Mouse (Mus musculus) heart, postnatal 25 days (tissue): ENCODE measurements around the gene Egln2. TPM values are rescaled to one million over a fixed set of nuclear protein-coding genes. Genes with fewer than 3 reads are reported as not detected.

ENCODE experiments used
- DNase-seq: peaks from one replicate; pipeline ENCODE4 v3.0.0; 2022; ENCODE audit warnings: low spot score
- intact Hi-C: fragments of 180-260 bp; cut with DNase I; formaldehyde crosslinking; loops from one replicate; pipeline ENCODE4 v1.15.1; 2025
- total RNA-seq, 2 experiments: library from RNA; stranded (reverse); gene quantifications; 2 replicates each; pipeline ENCODE4 v1.2.3; 2021

The Egln2 gene
- total RNA-seq, 2 experiments from 2014 or later: 60.6 to 61.7 TPM

DNA sequence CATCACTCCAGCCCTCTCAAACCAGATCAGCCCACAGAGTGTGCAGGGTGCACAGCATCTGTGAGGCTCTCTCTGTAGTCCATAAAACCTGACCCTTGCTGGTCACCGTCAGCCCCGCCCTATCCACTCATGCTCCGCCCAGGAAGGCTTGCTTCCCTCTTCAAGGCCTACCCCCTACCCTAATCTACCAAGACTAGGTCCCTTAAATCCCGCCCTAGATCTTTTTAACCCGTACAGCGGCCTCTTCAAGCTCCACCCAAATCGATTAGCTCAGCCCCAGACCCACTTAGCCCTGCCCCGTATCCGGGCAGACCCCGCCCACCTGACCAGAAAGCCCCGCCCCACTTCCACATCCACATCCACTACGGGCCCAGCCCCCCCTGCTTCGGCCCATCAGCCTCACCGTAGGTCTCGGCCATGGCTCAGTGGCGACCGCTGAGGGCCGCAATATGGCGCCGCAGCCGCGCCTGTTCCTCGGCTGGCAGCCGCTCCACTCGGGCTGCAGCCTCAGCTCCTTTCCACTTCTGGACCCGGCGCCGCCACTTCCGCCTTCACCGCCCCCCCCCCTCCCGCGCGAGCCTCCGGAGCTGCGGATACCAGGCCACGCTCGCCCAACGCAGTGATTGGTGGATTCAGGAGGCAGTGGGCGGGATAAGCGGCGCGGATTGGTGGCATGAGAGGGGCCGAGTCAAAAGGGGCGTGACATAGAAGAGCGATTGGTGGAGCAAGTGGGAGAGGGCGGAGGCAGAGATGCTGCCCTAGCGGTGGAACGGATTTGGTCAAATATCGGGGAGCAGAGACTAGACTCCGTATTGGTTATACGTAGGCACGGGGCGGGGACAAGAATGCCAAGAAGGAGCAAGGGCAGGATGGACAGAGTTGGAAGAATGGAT lies 12.0 kb upstream of the Egln2 start, which contains the start of gene Rab4b:
Gene Rab4b, minus strand, starts transcription at position 573 of the 893 bp plus-strand sequence.
- peak; percentile 99 for DNase-seq
- intact Hi-C loops: no loop called here

- intact Hi-C loops: no loop called here
- no peak for DNase-seq
Measured at GRCm38 (mm10) chr7:27177942-27178323, 11.3 kb upstream of the Egln2 start.

GRCm38 (mm10) chr7:27174896-27175295 lies 8.3 kb upstream of the Egln2 start:
- no peak for DNase-seq
- intact Hi-C loops: no loop called here

- intact Hi-C loops: no loop called here
- DNase-seq: no peak
Measured at GRCm38 (mm10) chr7:27174496-27174895, 7.9 kb upstream of the Egln2 start.

DNA sequence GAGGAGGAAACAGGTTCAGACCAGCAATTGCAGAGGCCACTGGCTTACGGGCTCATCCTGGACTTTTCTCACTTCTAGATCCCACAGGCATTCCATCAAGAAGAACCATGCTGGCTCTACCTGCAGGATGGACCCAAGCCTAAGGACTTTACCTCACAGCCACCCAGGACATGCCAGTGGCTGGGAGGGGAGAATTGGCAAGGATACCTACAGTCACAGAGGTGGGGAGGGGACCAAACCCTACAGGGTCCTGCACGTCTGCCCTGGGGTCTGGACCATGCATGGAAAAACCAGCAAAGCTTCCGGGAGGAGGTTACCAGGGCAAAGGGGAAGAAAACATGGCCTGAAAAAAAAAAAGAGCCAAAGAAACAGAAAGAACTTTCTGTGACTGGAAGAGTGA lies 4.4 kb upstream of the Egln2 start:
- intact Hi-C loops: no loop called here
- no peak for DNase-seq

DNA sequence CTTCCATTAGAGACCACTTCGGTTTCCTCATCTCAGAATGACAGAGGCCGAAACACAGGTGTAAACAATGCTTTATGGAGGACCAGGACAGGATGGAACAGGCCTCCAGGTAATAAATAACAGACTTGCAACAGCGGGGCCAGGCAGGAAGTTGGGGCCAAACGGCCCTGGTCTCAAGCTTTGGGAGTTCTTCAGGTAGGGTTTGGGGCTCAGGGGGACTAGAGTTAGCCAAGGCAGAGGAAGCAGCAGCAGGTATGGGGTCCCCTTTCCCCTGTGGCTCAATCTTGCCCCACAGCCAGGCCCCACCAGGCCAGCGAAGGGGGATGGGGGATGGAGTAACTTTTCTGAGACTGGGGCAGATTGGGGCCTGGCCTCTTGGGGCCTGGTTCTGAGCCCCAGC lies 1.8 kb upstream of the Egln2 start:
- intact Hi-C loops: no loop called here
- DNase-seq: no peak

DNA sequence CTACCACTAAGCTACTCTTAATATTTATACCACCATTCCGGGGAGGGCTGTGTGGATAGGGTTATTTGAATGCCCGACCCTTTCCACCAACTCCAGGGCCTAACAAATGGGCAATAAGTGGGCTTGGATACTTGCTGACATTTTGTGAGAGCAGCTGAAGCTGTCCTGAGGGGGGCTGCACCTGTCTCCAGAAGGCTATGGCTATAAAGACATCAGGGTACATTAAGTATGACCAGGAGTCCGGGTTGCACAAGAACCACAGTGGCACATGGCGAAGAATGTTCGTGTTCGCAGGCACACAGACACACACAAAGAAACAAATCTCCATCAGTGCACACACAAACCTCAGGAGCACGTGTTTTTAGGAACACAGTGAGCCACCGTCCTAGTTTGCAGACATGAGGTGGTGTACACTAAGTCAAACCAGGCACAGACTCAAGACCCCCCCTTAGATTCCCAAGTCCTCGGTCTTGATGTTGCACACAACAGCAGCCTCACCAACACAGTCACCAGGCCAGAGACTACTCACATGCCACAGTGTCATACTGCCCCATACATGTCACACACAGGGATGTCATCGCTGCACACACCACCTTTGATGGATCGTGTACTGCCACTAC lies 983 bp upstream of the Egln2 start:
- DNase-seq: no peak
- intact Hi-C loops: no loop called here

GRCm38 (mm10) chr7:27166229-27166613 lies 381 bp downstream of the Egln2 start:
- intact Hi-C loops: no loop called here
- DNase-seq: peak; percentile 85

DNA sequence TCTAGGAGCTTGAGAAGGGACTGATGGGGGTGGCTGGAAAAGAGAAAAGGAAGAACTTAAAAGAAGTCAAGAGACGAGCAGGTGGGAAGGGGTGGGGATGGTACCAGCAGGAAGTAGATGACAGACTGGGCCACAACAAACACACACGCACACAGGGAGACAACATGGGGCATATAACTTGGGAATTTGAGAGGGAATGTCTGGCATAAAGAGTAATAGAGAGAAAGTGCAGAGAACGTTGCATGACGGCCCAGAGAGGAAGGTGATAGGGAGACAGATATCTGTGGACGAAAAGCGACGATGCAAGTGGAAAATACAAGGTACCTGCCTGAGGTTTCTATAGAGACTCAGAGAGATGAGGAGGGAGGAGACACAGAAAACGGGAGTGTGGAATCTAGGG lies 906 bp downstream of the Egln2 start:
- intact Hi-C loops: no loop called here
- DNase-seq: no peak

- no peak for DNase-seq
- intact Hi-C loops: no loop called here
Measured at GRCm38 (mm10) chr7:27165007-27165655, 1.5 kb downstream of the Egln2 start.

DNA sequence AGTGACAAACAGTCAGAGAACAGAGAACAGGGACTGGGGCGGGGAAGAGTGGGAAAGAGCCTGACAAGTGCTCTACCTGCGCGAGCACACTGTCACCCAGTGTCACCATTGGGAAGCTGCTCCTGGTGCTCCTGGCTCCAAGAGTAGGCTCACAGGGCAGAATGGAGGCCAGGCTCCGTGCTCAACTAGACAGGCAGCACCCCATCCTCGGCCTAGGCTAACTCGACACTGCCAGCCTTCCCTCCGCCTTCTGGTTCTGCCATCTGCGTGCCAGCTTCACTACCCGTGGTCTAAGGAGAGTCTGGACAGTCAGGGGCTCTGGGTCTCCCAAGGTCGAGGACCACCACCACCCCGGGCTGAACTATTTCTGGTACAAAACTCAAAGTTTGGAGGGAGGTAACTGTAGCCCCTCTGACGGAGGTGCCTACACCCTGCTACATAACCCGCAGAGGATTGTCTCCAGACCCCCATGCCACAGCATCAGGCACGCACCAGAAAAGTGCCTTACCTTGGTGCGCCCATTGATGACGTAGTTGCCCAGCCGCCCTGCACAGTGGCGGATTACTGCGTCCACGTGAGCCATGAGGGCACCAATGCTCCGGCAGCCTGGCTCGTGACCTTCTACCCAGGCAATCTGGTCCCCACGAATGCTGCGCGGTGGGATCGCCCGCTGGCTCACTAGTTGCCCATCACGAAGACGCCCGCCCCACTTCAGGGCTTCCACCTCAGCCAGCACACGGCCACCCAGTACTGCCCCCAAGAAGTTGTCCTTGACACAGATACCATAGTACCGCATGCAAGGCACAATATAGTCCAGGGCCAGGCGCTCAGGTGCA lies 2.3 kb downstream of the Egln2 start:
- intact Hi-C loops: no loop called here
- no peak for DNase-seq

- intact Hi-C loops: no loop called here
- DNase-seq: no peak
Measured at GRCm38 (mm10) chr7:27163450-27163805, 3.2 kb downstream of the Egln2 start.

GRCm38 (mm10) chr7:27162780-27163449 lies 3.7 kb downstream of the Egln2 start:
- intact Hi-C loops: no loop called here
- no peak for DNase-seq

- intact Hi-C loops: no loop called here
Measured at GRCm38 (mm10) chr7:27161744-27162143, 4.9 kb downstream of the Egln2 start.

GRCm38 (mm10) chr7:27160921-27161320 lies 5.7 kb downstream of the Egln2 start:
- no peak for DNase-seq
- intact Hi-C loops: no loop called here

More at GRCm38 (mm10) chr7:27161744-27162143, 4.9 kb downstream of the Egln2 start:
- no peak for DNase-seq

DNA sequence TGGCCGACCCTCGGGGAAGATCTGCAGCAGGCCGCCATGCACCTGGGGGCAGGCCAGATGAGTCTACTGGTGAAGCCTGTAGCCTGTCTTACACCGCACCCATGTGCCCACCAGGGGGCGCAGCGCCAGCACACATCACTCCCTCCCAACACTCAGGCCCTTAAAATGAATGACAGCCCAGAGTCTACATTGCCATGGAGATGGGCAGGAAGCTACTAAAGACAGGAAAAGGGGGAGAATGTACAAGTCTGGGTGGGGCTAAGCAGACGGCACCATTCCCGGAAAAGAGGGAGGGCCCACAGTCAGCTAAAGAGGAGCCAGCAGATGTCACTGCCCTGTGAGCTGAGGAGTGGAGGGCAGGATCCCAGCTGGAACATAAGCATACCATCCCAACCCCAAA lies 6.7 kb downstream of the Egln2 start:
- intact Hi-C loops: loop anchor here (5.0 kb wide), 1 partner anchor 117 kb away; no protein-coding TSS in a partner anchor
- peak; percentile 79 for DNase-seq

DNA sequence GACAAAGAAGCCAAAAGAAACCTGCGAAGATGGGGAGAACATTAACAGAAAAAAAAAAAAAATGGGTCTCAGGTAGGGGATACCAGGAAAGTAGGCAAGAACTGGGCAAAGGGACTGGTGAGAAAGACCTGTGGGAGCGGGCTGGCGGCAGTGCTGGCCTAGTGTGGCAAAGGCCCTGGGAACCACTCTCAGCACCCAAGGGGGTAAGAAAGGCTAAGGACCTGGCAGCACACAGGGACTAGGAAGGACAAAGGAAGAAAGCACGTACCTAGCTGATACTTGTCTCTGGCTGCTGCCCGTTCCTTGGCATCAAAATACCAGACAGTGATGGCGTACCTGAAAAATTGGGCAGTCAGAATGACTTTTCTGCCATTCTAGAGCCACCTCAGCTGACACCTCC lies 7.3 kb downstream of the Egln2 start:
- intact Hi-C loops: loop anchor here (5.0 kb wide), 1 partner anchor 118 kb away; no protein-coding TSS in a partner anchor
- no peak for DNase-seq

GRCm38 (mm10) chr7:27158171-27158570 lies 8.4 kb downstream of the Egln2 start:
- intact Hi-C loops: loop anchor here (5.0 kb wide), 1 partner anchor 119 kb away; no protein-coding TSS in a partner anchor
- DNase-seq: no peak

DNA sequence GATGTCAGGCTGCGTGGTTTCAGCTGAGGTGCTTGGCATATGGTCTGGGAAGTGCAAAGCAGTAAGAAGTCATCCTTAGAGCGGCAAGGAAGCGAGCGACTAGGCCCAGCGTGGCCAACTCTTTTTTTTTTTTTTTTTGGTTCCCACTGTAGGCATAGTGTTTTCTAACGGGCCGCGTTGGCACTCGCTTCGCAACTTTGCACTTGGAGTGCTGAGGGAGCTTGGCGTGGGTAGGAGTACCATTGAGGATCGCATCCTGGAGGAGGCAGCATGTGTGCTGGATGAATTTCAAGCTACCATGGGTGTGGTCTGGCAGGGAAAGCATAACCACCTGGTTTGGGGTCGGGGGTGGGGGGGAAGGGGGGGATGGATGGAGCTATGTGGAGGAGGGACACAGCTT lies 10.6 kb downstream of the Egln2 start:
- DNase-seq: no peak
- intact Hi-C loops: loop anchor here (5.0 kb wide), 1 partner anchor 121 kb away; no protein-coding TSS in a partner anchor
